Mouse (Mus musculus): Measurements from ENCODE around the gene Igsf21.

Igsf21 gene

DNA sequence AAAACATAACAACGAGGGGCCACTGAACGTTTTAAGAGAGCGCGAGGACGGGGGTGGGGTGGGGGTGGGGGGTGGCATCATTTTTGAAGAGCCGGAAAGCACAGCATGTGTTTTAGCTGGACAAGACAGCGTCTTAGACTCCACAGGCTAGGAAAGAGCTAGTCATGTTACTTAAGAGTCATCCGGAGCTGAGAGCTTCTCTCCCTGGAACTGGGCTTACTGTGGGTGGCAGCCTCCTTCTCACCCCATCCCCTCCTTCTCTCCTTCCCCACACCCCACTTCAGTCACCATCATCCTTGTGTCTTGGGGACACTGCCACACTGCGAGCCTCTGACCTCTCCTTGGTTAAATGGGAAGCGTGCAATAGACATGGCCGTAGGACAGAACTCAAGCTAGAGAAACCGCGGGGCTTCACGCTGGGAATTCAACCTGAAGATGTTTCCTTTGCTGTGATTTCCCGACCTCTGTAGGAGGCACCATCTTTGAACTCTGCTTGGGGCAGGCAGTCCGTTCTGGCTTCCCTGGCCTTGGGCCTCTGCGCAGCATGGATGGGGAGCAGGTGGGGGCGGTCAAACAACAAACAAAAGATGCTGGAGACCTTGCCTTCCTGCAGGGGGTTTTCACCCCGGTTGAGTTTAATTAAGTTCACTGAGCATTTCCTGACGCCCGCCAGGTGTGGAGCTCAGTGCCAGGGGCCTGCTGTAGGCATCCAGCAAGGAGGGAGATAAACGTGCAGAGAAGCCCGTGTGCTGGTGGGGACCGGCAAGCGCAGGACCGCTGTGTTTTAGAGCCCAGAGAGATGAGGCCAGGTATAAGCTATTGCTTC lies 207.8 kb downstream of the Igsf21 start:
- no peak for DNase-seq

DNA sequence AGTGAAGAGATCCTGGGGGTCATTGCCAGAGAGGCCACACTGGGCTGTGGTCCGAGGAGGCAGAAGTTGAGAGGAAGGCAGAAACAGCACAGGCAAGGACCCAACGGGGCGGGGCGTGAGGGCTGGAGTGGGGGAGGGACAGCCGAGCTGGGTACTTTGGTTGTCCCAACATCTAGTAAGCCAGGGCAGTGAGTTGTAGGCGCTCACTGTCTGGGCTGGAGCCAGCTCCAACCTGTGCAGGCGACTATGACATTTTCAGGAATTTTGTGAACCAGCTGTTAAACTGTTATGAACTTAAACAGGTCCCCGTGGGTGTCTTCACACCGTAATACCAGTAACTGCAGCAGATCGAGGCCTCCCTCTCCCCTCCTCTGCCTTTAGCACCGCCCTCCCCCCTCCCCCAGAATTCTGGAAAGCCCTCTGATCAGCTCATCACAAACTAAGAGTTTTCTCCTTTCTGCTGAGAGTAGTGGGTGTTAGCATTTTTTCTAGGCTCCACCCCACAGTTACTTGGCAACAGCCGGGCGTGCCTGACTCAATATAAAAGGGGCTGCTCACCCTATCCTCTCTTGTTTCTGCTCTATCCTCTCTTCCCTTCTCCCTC lies 208.7 kb downstream of the Igsf21 start:
- no peak for DNase-seq

DNA sequence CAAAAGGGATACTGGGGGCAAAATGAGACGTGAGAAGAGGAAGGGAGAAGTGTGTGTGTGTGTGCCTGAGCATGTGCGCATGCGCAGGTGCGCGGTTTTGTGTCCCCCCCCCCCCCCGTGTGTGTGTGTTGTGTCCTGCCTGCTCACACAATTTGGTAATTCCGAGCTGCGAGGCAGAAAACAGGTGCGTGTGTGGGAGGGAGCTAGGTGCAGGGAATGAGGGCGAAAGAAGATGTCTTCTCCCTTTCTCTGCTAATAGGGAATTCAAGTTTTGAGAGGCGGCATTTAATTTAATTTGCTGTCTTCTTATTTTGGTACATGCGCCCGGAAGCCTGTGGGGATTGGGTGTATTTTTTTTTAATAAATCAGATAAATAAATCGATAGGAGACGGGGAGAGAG lies 211.4 kb downstream of the Igsf21 start:
- no peak for DNase-seq

DNA sequence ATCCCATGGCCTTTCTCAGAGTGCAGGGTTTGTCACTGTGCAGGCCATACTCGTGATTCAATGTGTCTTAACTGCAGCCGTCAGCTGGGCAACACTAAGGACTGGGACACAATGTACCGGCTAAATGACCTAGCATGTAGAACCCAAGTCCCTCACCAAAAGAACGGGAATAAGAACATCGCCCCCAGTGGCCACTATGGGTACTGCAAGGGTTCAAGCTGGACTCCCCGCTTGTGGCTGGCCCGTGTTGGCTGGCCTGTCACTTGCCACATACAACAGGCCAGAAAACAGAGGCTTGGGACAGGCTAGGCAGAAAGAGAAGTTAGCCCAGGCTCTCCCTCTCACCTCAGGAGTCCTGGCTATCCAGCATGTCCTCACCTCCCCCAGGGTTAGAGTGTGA lies 213.2 kb downstream of the Igsf21 start:
- DNase-seq = peak; percentile 18

DNA sequence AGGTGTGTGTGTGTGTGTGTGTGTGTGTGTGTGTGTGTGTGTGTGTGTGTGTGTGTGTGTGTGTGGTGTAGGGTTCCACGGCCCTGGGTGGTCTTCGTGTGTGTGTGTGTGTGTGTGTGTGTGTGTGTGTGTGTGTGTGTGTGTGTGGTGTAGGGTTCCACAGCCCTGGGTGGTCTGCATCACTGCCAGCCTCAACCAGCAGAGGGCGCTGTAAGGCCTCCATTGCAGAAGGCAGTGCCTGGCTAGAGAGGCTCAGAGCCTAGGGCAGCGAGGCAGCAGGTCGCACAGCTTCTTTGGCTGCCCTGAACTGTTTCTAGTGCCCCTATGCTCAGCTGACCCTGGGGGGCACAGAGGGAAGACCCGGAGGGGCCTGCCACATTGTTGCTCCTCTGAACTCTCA lies 216.2 kb downstream of the Igsf21 start:
- DNase-seq = peak; percentile 3

DNA sequence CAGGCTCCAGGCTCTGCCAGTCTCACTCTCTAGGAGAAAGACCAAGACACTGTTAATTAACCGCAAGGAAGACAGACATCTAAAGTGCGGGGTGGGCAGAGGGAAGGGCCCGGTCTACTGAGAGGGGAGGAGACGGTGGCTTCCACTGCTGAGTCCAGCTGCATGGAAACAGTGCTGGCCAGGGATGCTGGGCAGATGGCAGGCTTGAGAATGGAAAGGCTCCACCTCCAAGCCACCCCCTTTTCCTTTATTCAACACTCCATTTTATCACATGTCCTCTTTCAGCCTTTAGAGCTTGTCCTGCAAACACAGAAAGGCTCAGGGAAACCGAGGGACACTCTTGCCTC lies 216.6 kb downstream of the Igsf21 start:
- DNase-seq = no peak

DNA sequence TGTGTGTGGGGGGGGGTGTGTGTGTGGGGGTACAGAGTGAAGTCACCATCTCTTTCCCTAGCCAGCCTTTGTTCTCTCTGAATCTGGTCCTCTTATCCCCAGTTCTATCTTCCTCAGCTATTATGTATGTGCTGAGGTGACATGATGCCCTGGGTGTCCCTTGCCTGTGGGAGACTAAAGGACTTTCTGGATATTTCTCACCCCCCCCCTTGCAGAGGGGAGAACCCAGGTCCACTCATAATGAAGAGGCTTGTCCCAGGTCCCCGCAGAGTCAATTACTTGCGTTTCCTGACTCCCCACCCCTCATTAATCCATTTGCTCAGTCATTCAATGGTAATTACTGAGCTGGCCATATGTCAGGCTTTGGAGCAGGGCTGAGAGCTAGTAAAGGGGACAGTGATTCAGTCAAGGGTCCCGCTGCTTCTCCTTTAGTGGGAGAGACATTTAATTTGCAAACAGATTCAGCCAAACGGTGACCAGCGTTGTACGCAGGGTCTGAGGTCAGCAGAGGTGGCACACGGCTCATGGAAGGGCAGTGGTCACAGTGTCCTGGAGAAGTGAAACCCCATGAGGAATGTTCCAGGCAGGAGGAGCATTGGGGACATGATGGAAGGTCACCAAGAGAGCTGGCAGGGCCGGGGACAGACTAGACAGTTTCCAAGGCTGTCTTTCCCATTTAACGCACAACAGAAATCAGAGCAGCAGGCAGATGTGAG lies 217.1 kb downstream of the Igsf21 start:
- no peak for DNase-seq

DNA sequence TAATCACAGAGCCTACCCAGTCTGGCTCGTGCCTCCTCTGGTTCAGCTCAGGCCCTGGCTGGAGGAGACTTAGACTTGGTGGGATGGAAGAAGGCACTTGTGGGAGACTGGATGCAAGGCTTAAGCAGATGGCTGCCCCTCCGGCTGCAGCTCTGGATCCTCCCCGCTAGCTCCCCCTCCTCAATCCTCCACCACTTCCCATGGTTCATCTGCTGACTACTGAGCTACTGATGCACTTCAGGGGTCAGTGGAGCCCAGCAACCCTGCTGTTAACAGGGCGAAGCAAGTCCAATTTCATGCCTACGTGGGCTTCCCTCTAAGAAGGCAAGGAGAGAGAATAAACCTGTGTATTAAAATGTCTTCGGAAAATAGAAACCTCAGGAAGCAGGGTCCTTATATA lies 222.8 kb downstream of the Igsf21 start:
- DNase-seq = no peak

DNA sequence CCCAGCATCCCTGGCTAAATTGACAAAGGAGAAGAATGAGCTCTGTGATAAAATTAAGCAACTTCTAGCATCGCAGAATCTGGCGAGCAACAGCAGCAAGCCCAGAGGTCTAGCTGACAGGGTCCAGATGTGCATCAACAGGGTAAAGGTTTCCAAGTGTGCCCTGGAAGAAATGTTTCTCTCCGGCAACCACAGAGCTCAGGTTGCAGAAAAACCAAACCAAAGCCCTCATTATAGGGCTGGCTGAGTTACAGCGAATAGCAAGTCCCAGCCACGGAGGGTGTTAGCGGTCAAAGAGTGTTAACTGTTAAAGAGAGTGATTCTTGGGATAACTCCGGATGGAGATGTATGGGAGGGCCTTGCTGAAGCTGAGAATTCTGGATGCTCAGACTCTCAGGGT lies 230.7 kb downstream of the Igsf21 start:
- no peak for DNase-seq

DNA sequence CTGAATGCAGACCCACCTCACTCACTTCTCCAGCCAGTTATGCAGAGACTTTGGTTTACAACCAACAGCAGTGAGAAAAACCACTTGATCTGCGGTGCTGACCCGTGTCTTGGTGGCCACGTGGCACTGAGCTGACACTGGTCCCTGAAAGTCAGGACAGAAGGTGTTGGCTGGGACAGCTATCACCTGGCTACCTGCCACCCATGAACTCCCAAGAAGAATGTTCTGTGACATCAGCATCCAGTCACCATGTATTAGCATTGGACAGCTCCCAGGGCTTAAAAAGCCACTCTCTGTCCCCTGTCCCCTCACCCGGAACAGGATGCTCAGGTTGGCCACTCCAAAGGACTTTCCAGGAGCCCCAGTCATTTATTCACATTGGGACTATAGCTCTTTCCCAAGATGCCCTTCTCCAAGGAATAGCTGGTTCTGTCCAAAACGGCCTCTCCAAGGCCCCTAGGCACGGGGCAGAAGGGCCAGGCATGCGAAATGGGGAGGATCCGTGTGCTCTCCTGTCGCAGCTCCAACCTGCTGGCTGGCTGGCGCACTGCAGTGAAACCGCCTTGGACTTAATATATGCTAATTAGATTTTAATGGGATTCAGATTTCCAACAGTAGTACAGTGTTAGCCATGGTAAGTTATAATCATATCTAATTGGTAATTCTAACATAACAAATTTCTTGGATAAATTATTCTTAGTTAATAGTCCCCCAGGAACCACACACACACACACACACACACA lies 235.7 kb downstream of the Igsf21 start:
- no peak for DNase-seq

DNA sequence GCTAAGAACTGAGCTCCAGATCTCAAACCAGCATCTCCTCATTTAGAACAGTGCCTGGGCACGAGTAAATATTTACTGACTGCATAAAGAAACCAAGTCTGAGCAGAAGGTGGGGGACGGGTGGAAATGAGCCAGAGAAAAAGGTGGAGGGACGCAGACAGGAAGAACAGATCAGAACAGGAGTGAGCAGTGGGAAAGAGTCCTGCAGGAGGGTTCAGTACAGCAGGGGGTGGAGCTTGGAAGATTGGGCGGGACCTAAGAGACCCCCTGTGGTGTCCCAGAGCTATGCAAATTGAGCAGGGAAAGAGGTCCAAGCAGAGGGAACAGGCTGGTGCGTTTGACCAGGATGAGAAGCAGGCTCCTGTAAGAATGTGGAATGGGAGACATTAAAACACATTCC lies 241.7 kb downstream of the Igsf21 start:
- DNase-seq = no peak

DNA sequence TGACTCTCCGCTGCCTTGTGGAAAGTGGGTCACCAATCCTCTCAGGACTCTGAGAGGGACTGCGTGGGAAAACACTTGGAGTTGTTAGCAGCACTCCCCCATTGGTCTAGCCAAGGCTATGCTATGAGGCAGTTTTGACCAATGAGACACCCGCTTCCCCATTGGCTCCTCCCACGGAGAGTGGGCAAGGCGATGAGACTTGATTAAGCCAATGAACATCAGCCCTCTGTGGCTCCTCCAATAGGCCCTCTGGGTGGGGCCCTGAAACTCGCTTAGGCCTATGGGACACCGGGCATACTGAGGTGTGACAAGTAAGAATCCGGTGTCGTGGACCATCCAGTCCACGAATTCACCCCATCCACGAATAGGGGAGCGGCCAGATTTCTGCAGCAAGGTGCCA lies 242.4 kb downstream of the Igsf21 start:
- DNase-seq = no peak

DNA sequence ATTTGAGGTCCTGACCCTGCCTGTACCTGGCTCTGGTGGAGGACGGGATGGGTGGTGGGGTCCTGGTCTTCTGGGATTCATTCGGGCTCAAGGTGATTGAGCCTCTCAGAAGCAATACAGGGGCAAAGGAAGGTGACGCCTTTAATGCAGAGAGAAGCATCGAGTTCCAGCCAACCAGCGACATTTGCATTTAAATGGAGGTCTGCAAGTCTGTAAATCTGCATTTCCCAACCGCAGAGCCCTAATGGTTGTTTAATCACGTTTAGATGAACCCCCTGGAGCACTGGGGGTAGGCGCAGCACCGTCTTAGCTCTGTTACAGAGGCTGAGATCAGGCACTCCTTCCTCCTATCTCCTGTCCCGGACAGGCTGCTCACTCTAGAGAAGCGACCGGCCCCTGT lies 244.5 kb downstream of the Igsf21 start:
- DNase-seq = no peak

DNA sequence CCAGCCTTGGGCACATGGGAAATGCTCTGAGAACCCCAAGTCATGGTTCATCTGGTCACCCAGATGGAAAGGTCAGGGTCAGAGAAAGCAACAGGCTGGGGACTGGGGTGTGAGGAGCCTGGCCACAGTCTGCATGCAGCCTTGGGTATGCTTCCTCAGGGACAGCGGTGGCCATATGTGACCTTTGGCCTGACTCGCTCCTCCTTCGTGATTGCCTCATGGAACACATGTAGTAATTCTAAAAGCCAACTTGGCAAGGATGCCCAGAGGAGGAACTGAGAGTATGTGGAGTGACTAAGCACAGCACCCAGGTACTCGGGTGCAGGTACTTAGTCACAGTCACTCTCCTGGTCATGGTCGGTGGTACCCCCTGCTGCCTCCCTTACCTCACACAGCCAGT lies 245.7 kb downstream of the Igsf21 start:
- no peak for DNase-seq

DNA sequence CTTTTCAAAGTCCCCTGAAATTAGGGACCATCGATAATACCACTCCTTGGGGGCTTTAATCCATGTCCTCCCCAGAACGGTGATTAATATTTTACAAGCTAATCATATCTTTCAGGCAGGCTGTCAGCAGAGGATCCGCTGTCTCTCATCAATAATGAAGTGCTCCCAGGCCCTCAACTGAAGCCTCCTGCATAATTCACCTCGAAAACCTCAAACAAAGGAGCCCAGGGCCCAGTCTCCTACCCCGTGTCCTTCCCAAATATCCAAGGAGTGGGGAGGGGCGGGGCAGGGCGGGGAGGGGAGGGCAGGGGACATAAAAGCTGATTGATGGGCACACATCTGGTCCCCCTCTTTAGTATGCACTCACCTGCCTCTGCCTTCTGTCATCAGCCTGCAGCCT lies 247.6 kb downstream of the Igsf21 start:
- DNase-seq = no peak

DNA sequence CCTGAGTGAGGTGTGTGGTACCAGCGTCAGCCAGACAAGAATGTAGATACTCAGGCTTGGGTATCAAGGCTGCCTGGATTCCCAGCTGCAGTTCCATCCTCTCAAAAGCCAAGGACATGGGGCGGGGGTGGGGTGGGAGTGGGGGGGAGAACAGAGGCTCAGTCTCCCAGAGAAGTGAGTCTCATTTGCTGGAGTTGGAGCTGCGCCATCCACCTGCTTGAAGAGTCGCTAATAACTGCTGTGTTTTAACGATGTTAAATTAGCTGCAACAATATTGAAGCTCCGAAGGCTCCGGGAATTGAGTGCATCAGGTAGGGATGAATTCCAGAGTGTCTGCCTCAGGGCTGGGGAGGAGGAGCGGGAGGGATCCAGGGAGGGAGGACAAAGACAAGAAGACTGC lies 250.9 kb downstream of the Igsf21 start:
- no peak for DNase-seq

DNA sequence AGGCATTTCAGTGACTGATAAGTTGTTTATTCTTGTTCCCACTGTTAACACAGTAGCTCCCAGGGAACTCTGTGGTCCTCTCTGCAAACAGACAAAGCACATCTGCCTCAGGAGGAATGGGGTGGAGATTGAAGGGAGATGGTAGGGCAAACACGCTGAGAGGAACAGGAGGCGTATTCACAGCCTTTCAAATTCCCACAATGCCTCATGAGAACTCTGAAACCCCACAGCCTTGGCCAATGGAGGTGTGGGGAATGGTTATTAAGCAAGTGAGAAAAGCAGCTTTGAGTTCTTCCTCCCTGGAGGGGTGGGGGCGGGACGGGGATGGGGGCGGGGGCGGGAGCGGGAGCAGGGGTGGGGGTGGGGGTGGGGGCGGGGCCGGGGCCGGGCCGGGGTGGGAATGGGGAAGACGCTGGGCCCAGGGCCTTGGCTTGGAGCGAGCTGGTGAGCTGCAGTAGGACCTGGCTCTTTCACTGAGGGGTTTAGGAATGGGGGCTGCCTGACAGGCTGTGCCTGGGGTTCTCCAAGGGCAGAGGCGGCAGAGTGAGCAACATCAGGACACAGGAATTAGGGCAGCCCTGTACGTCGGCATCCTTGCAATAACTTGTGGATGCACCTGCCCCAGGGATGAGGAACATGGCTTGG lies 253.4 kb downstream of the Igsf21 start:
- DNase-seq = no peak

DNA sequence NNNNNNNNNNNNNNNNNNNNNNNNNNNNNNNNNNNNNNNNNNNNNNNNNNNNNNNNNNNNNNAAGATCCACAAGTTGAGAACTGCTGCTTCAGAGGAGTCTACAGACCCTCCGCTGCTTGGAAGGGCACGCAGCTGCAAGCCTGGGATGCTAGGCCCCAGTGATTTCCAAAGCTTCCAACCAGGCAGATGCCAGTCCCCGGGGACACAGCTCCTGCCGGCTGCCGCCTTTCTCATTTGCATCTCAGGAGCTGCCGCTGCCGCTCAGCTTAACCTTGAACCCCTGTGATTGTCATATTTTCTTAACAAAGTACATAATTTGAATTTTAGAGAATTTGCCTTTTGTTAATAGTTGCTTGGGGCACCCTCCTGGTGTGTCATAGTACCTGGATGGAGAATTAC lies 259.7 kb downstream of the Igsf21 start:
- DNase-seq = no peak

DNA sequence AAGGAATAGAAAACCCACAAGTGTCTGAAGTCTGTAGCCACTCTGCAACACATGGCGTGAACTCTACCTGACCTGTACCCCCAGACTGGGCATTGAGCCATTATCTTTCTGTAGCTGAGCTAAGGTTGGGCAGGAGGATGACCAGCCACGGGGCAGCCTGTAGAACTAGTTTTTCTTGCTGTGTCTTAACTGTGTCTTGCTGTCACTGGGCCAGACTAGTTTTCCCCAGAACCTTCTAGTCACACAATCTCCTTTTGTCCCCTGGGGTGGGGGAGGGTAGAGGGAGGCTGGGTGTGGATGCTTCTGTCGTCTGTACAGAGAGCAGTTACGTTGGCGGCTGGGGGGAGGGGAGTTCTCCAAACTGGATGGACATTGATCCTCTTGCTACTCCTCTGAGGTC lies 267.9 kb downstream of the Igsf21 start:
- no peak for DNase-seq

DNA sequence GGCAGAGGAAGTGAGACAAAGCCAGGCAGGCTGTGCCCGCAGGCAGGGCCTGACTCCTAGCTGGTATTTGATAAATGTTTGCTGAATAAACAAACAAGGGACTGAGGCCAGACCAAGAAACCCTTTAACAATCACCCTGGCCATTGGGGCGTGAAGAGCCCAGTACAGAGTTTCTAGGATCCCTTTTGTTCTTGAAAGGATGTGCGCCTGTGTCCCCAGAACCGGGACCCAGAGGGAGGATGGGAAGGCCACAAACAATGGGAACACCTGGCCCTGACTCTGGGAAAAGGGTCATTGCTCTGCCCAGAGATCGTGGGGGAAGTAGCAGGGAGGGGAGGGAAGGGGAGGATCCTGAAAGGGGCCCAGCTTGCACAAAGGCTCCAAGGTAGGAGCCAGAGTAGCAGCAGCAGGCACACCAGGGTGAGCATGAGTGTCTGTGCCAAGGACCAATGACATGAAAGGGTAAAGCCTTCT lies 269.2 kb downstream of the Igsf21 start:
- DNase-seq = no peak
